Mouse (Mus musculus): ENCODE results near the gene Gm13102.
"Not testable (repeated sequence)": the region's sequence is repeated elsewhere in the genome, so short reads cannot be mapped to it uniquely, and the experiment has no call there.

The Gm13102 gene

DNA sequence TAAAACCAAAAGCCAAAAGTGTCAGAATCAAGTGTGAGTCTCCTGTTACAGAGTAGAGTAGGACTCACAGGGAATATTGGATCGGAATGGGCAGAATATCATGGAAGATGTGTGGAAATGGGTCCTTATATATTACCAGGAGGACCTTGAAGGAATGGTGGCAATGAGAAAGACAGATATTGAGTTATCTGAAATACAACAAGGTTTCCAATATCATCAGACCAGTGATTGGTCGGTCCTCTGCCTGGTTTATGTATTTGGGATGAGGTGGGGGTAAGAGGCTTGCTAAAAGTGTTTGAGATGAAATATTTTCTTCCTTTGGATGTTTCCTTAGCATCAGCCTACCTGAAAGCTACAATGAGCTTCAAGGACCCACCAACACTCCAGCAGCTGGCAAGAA, at the start of gene Gm13102:
TSS of gene Gm13102 (plus strand) at position 301 of the 400 bp plus-strand sequence.
- DNase-seq: not testable (repeated sequence)

GRCm38 (mm10) chr4:144058826-144059225, 47.4 kb upstream of the Gm13102 start, which contains the start of gene Pramel4:
Gene Pramel4, plus strand, starts transcription at chr4:144059126.
- not testable (repeated sequence) for DNase-seq
